Mouse (Mus musculus): ENCODE data around the gene Npas3. TPM values are rescaled to one million over a fixed set of nuclear protein-coding genes. Genes with fewer than 3 reads are reported as not detected.

Npas3 gene
- total RNA-seq, 2 experiments from 2014 or later, result 0.05 TPM; not detected in 1

DNA sequence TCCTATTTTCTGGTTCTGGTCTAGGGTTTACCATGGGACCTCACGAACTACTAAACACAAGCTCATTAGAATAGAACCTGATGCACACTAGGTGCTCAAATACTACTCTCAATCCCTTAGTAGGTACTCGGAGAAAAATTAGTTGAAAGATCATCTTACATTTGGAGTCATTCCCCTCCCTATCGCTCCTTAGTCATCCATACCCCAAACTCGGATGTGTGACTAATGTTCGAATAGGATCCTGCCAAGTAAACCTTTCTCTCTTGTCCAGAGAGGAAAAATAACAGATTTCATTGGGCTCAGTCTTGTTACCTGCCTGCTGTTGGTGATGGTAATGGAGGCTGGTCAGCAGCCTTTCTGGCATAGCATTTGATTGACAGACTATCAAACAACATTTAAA, 117.3 kb downstream of the Npas3 start:
- ATAC-seq (replicated peaks; ENCODE audit: low FRiP score, low TSS enrichment, poor library complexity, severe bottlenecking), result no peak

GRCm38 (mm10) chr12:53384851-53385250, 136.4 kb downstream of the Npas3 start:
- ATAC-seq (replicated peaks; ENCODE audit: low FRiP score, low TSS enrichment, poor library complexity, severe bottlenecking), result no peak

GRCm38 (mm10) chr12:53405856-53406255, 157.4 kb downstream of the Npas3 start:
- no peak for ATAC-seq (replicated peaks; ENCODE audit: low FRiP score, low TSS enrichment, poor library complexity, severe bottlenecking)

DNA sequence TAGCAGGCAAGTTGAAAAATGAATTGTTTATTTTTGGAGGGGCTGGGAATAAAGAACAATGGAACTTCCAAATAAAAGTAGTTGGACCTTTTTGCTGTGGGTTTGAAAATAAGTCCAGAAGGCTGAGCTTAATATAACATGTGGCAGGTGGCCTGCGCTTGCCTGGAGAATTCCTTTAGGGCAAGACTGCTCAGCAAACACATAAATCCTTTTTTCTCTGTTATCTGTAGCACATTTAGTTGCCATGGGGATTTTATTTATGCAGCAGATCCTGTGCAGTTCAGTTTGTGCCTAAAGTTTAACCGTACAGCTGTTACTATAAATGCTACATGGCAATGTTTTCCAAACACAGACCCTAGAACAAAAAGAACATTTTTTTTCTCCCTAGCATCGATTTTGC, 159.3 kb downstream of the Npas3 start:
- ATAC-seq (replicated peaks; ENCODE audit: low FRiP score, low TSS enrichment, poor library complexity, severe bottlenecking), result no peak

- no peak for ATAC-seq (replicated peaks; ENCODE audit: low FRiP score, low TSS enrichment, poor library complexity, severe bottlenecking)
Measured at GRCm38 (mm10) chr12:53409711-53410110, 161.2 kb downstream of the Npas3 start.

DNA sequence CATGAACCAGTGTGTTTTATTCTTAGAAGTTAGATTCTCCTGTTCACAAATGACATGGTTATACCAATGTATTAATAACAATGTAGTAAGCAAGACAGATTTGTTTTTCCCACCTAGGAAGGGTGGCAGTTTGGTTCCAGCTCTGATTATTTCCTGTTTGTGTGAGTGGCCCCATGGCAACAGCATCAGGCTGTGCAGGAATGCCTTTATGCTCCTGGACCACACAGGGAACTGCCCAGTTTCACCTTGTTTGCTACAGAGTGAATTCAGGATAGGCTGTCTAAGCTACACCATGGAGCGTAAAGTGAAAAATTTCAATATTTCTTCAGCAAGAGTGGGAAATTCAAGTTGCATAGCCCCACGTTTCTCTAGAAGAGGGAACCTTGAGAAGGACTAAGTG, 162.2 kb downstream of the Npas3 start:
- ATAC-seq (replicated peaks; ENCODE audit: low FRiP score, low TSS enrichment, poor library complexity, severe bottlenecking), result no peak

DNA sequence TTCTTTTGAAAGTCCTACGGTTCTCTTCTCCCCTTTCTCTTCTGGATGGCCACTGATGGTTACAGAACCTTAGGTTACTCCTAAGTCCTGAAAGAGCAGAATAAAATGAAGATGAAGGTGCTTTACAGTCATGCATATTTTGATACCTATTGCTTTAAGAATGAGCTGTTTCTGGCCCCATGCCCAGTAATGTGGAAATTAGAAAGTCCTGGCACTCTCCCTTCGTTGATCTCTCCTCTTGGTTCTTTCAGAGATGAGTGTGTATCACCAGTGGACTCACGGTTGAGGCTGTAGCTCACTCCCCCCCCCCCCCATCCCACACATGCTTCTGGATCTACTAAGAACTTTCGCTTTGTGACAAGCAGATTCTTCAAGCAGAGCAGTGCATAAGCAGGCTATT, 167.6 kb downstream of the Npas3 start:
- ATAC-seq (replicated peaks; ENCODE audit: low FRiP score, low TSS enrichment, poor library complexity, severe bottlenecking), result no peak

- ATAC-seq (replicated peaks; ENCODE audit: low FRiP score, low TSS enrichment, poor library complexity, severe bottlenecking), result no peak
Measured at GRCm38 (mm10) chr12:53421701-53422100, 173.2 kb downstream of the Npas3 start.

GRCm38 (mm10) chr12:53423631-53424030, 175.2 kb downstream of the Npas3 start:
- ATAC-seq (replicated peaks; ENCODE audit: low FRiP score, low TSS enrichment, poor library complexity, severe bottlenecking), result no peak

DNA sequence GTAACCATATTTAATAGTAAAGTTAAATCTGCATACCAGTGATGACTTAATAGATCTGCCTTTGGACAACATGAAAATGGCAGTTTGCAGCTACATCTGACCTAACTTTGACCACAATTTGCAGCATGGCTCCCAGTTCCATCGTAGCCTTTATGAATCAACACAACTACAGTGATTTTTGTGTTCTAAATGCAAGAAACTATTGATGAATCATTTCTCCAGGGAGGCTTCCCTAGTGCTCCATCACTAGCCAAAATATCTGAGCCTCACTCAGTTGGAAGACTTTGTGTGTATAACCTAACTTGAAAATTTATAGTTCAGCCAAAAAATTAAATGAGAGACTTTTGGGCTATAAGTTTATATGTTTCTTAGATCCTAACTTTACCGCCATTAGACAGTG, 177.5 kb downstream of the Npas3 start:
- no peak for ATAC-seq (replicated peaks; ENCODE audit: low FRiP score, low TSS enrichment, poor library complexity, severe bottlenecking)

DNA sequence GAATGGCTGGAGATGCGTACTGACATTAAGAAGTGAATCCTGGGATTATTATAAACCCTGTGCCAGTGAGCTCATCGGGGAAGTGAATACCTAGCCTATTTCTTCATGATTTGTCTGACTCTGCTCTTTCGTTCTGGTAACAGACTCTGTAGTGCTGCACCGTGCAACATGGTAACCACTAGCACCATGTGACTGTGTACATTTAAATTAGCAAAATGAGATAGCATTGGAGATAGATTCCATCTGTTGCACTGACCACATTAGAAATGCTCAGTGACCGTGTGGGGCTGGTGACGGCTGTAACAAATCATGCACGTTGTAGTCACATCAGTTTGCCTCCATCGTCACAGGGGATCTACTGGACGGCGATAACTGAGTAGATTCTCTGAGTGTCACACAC, 178.7 kb downstream of the Npas3 start:
- ATAC-seq (replicated peaks; ENCODE audit: low FRiP score, low TSS enrichment, poor library complexity, severe bottlenecking), result no peak

DNA sequence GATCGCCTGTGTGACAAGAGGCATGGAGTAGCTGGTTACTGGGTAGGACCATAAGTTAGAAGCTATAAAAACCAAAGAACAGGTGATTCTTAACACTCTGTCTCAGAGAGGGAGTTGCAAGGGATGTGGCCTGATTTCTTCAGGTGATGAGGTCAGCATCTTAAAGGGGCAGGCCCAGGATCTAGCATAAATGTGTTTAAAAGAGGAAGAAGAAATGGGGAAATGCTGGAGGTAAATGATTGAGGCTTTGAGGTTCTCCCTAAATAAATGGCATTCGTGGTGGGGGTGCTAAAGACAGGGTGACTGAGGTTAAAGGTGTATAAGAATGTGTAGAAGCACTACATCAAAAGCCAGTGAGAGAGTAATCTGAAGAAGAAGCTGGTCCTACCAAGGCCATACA, 193.6 kb downstream of the Npas3 start:
- ATAC-seq (replicated peaks; ENCODE audit: low FRiP score, low TSS enrichment, poor library complexity, severe bottlenecking), result no peak

DNA sequence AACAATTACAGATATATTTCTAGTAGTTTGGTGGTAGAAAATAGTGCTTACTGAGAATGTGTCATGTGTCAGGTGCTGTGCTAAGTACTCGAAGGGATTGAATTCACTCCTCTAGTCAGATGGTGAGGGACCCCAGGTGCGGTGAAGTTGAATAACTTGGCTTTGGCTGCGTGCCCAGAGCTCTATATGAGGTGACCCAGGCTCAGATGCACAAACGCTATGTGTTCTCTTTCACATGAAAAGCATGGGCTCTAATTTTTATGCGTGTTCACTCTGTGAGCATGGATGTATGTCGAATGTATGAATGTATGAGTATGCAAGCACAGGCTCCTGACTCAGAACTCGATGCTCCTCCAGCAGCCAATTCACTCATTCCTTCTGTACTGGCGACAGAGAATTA, 199.0 kb downstream of the Npas3 start:
- no peak for ATAC-seq (replicated peaks; ENCODE audit: low FRiP score, low TSS enrichment, poor library complexity, severe bottlenecking)

- ATAC-seq (replicated peaks; ENCODE audit: low FRiP score, low TSS enrichment, poor library complexity, severe bottlenecking), result no peak
Measured at GRCm38 (mm10) chr12:53448040-53448439, 199.6 kb downstream of the Npas3 start.

- no peak for ATAC-seq (replicated peaks; ENCODE audit: low FRiP score, low TSS enrichment, poor library complexity, severe bottlenecking)
Measured at GRCm38 (mm10) chr12:53467549-53467948, 219.1 kb downstream of the Npas3 start.

DNA sequence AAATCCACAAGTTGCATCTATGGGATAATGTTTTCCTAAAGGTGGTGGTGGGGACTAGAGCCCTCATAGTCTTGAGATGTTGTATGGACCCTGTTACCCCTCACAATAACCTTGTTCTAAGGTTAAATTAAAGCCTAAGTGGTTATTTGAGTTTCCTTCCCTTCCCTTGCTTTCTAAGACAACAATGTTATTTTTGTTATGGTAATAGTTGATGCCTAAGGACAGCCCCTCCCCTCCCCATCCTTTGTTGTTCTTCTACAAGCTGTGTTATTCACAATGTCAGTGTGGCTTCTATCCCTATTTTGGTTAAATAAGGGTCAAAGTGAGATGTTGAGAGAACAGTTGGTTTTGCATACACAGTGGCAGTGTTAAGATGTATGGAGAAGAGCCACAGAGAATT, 226.0 kb downstream of the Npas3 start:
- ATAC-seq (replicated peaks; ENCODE audit: low FRiP score, low TSS enrichment, poor library complexity, severe bottlenecking), result no peak

- ATAC-seq (replicated peaks; ENCODE audit: low FRiP score, low TSS enrichment, poor library complexity, severe bottlenecking), result no peak
Measured at GRCm38 (mm10) chr12:53484924-53485323, 236.4 kb downstream of the Npas3 start.

GRCm38 (mm10) chr12:53496386-53496785, 247.9 kb downstream of the Npas3 start:
- ATAC-seq (replicated peaks; ENCODE audit: low FRiP score, low TSS enrichment, poor library complexity, severe bottlenecking), result no peak

- ATAC-seq (replicated peaks; ENCODE audit: low FRiP score, low TSS enrichment, poor library complexity, severe bottlenecking), result no peak
Measured at GRCm38 (mm10) chr12:53514885-53515284, 266.4 kb downstream of the Npas3 start.

DNA sequence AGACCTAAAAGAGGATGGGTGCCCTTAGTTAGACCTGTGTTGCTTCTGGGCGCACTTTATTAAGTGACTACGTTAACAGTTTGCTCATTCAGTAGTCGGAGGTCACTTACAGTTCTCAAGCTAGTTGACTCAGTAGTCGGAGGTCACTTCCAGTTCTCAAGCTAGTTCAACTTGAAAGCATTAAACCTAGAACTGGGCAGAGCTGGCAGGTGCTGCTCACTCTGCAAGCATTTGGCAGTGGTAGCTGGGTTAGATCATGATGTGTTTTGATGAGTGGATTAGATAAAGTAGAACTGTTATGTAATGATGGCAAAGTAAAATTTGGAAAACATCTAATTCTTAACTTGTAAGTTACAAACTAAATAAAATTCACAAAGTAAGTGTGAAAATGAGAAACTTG, 271.1 kb downstream of the Npas3 start:
- no peak for ATAC-seq (replicated peaks; ENCODE audit: low FRiP score, low TSS enrichment, poor library complexity, severe bottlenecking)

DNA sequence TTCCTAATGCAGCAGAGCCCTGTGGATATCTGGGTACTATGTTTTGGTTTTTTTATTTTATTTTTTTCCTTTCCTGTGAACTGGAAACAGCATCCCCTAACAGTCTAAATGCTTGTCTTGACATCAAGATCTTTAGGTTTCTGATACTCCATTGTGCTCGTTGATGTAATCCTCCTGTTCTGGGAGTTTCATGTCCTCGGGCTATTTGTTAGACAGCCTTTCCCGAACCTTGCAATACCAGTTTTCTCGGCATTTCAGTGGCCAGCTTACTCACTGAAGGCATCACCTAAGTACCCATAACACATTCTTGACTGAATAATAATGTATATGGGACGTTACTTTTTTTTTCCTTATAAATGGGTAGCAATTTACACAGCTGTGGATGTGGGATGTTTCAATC, 274.2 kb downstream of the Npas3 start:
- no peak for ATAC-seq (replicated peaks; ENCODE audit: low FRiP score, low TSS enrichment, poor library complexity, severe bottlenecking)

DNA sequence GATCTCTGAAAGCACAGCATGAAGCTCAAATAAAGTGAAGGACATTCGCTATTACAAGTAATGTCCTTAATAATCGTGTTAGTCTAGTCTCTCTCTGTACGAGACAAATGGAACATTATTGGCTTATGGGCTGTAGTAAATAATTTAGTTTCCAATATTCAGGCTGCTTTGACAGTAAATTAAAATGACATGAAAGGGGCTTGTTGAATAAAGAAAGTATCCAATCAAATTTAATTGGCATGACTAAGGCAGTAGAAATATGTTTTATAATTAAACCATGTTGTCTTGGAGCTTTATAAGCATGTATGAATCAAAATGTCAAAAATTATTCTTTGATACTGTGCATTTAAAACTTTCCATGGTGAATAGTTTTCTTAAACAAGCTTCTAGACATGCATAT, 278.6 kb downstream of the Npas3 start:
- no peak for ATAC-seq (replicated peaks; ENCODE audit: low FRiP score, low TSS enrichment, poor library complexity, severe bottlenecking)
